Mouse (Mus musculus): ENCODE data around the gene Cryz.

GRCm38 (mm10) chr3:154652581-154653420, 56.3 kb downstream of the Cryz start:
- TF ChIP-seq CTCF (IDR thresholded peaks at IDR 0.05; ENCODE audit: extremely low read depth, insufficient read depth, insufficient read length, insufficient replicate concordance), result peak; percentile 6; the same call in 1 of the 2 replicates
- no peak for TF ChIP-seq POLR2A (IDR thresholded peaks at IDR 0.05; ENCODE audit: low read depth, low read length)
